Mouse (Mus musculus) colon, adult 2 months (tissue): ENCODE results near the gene Gm10190. TPM values are rescaled to one million over a fixed set of nuclear protein-coding genes. Genes with fewer than 3 reads are reported as not detected.

Experiments used
- polyA plus RNA-seq: library from polyadenylated mRNA; depleted of rRNA; stranded (reverse); fragments of >200 nt; gene quantifications from 2 replicates; pipeline ENCODE4 v1.2.3, GENCODE M21; 2012; rRNA removed

Gm10190 gene
- polyA plus RNA-seq = 0.74 TPM in 1 of 2 replicates, not detected in the other

GRCm38 (mm10) chr17:80372989-80373725, at the start of gene Gm10190:
TSS of gene Gm10190 (minus strand) at chr17:80373541.

Other genes with a start within 250 kb of the Gm10190 start
- 18.8 and 20.2 TPM in 2 replicates for gene Galm, start 246.1 kb downstream of the Gm10190 start, polyA plus RNA-seq
- gene Srsf7, start 166.2 kb downstream of the Gm10190 start, polyA plus RNA-seq = 23.1 and 24.0 TPM in 2 replicates
- gene Ttc39d, start 166.1 kb downstream of the Gm10190 start, polyA plus RNA-seq = not detected in 2 replicates
- 0.51 and 1.3 TPM in 2 replicates for gene Gemin6, start 149.1 kb downstream of the Gm10190 start, polyA plus RNA-seq
- gene Morn2, start 83.3 kb downstream of the Gm10190 start, polyA plus RNA-seq = 2.7 and 2.8 TPM in 2 replicates
- 6.4 TPM in 2 replicates for gene Dhx57, start 83.1 kb downstream of the Gm10190 start, polyA plus RNA-seq
- gene Arhgef33, start 66.1 kb downstream of the Gm10190 start, polyA plus RNA-seq = 0.27 and 1.1 TPM in 2 replicates
- gene Sos1, start 106.9 kb upstream of the Gm10190 start, polyA plus RNA-seq = 2.4 and 2.9 TPM in 2 replicates
- gene Cdkl4, start 204.3 kb upstream of the Gm10190 start, polyA plus RNA-seq = 0.07 TPM in 1 of 2 replicates, not detected in the other